Mouse (Mus musculus) embryonic fibroblast, embryonic 13.5 days (primary cell): Measurements from ENCODE around the gene 4930432K21Rik. TPM values are rescaled to one million over a fixed set of nuclear protein-coding genes. Genes with fewer than 3 reads are reported as not detected.

ENCODE experiments used
- H3K27ac ChIP-seq: 2 replicates; pipeline ENCODE4 v1.5.1; 2012; ENCODE audit warnings: low read length, control low read depth, inconsistent platforms; ENCODE audit not compliant: insufficient read depth
- H3K4me1 ChIP-seq: 2 replicates; pipeline ENCODE4 v1.6.1; 2011; ENCODE audit warnings: low read length; ENCODE audit not compliant: control insufficient read depth, insufficient read depth
- H3K4me3 ChIP-seq: 2 replicates; pipeline ENCODE4 v1.5.1; 2011; ENCODE audit warnings: mild to moderate bottlenecking, control low read depth, low read length; ENCODE audit not compliant: insufficient read depth
- CTCF ChIP-seq: IDR thresholded peaks from 2 replicates; pipeline ENCODE4 v1.5.1; 2011; ENCODE audit warnings: mild to moderate bottlenecking, control low read depth, low read length, moderate library complexity, borderline replicate concordance; ENCODE audit not compliant: insufficient read depth
- POLR2A ChIP-seq: IDR thresholded peaks from 2 replicates; pipeline ENCODE4 v1.6.1; 2011; ENCODE audit warnings: low read depth, mild to moderate bottlenecking, control low read depth, low read length, moderate library complexity
- polyA plus RNA-seq: library from polyadenylated mRNA; stranded (reverse); fragments of >200 nt; gene quantifications from 2 replicates; pipeline ENCODE4 v1.2.4, GENCODE M21; 2011; ENCODE audit warnings: low read depth; ENCODE audit not compliant: missing spikeins, insufficient read length

The 4930432K21Rik gene
- 0.48 and 0.95 TPM in 2 replicates for polyA plus RNA-seq

DNA sequence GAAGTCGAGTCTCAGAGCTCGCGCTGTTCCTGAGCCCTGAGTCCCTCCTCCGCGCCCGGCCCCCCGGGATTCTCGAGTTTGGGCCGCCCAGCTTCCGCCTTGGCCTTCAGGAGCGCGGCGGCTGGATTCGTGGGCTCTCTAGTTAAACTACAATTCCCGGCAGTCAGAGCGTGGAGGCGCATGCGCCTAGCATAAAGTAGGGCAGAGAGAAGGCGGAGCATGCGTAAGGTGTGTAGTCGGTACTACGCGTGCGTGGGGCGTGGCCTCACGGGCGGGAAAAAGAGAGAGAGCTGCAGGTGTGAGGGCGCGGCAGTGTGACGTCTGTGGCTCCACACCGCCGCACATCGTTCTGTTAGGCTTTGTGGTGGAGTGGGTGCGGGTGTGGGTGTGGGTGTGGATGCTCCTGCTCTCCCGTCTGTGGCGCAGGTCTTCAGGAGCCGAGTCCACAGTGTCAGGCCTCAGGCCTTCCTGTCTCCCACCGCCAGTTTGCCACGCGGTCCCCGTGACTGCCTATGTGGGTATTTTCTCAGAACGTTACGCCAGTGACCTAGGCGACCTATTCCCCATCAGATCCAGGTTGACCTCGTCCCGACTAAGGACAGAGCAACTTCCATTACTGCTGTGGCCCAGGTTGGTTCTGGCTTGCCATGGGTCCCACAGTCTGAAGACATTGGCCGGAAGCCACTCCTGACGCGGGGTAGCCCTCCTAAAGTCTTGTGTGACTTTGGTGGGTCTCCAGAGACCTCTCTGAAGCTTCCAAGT is at the start of gene 4930432K21Rik, which contains the start of gene Cc2d1a:
4930432K21Rik (plus strand) TSS at position 257 of the 762 bp plus-strand sequence.
Cc2d1a (minus strand) TSS at position 168 of the 762 bp plus-strand sequence.
- no peaks in the 10 kb centered on the region for H3K4me1 ChIP-seq
- no peak within 1 kb of the TSS for H3K27ac ChIP-seq
- TF ChIP-seq CTCF = no peak
- peak; percentile 64 for TF ChIP-seq POLR2A

DNA sequence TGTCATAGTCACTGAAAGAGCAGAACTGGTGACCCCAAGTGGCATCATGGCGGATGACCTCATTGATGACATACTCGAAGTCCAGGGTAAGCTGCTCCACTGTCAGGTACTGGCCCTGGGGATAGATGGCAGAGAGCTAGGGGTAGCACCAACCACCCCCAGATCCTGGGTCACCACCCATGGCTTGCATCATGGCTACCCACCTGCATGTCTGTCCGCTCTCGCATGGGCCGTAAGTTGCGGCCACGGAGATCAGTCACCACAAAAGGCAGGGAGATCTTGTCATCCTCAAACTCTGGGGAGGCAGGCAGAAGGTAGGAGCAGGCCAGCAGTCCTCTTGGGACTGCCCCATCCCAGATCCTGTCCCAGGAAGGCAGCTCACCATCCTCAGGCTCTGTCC is 49.4 kb upstream of the 4930432K21Rik start:
- Histone ChIP-seq H3K27ac (no peak overlapping the region), H3K4me3 (no peak overlapping the region), H3K4me1 (no peaks in the 10 kb centered on the region)
- TF ChIP-seq CTCF = no peak
- TF ChIP-seq POLR2A = no peak

More for the DNA sequence above, at the start of gene 4930432K21Rik, which contains the start of gene Cc2d1a:
- peak within 1 kb of the TSS; percentile 78 for H3K4me3 ChIP-seq

DNA sequence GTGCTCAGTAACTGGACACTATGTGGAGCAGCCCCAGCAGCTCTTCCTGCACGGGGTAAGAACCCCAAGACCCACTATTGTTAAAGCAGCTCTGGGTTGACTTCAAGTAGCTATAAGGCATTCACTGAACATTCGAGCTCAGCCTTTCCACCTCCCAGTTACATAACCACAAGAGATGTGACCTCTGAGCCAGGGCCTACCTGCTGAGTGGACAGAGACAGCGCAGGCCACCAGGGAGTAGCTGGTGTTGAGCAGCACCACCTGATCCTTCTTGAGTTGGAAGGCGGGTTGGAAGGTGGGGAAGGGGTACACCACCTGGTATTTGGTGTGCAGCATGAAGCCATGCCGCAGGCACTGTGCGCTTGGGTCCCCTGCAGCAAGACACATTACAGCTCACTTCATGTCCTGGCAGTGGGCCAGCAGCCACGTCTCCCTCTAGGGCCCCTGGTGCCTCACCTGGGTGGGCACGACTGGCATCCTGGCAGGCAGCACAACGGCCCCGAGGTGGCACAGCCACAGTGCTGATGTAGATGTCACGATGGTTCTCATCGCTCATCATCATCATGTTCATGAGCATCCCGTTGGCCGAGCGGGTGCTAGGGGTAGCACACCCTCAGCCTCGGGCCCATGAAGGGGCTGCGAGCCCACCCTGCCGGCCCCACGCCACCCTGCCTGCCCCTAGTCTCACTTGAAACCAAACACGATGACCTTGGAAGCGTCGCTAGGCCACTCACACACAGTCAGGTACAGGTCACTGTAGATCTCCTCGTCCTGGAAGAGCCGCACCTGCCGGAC is 46.2 kb upstream of the 4930432K21Rik start:
- TF ChIP-seq POLR2A (no peak), CTCF (no peak)
- Histone ChIP-seq H3K4me3 (no peak overlapping the region), H3K4me1 (peaks cover 3% of the 10 kb centered on the region; the same call in 1 of the 2 replicates), H3K27ac (no peak overlapping the region)

DNA sequence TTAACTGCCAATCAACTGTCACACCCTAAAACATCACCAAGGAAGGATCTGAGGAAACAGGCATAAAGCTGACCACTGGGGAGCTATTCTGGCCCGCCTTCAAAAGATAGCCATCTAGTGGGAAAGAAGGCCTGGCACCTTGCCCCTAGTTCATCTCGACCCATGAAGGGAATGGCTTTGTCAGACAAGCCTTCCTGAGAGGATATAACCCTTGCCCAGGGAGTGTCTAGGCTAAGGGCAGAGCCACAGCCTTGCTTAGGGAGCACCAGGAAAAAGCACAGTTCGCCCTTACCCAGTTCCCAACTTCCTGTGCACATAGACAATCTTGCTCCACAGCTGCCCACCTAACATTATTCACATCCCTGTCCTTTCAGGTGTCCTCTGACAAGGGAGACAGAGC is 44.2 kb upstream of the 4930432K21Rik start:
- TF ChIP-seq POLR2A (no peak), CTCF (no peak)
- peaks cover 3% of the 10 kb centered on the region; the same call in 1 of the 2 replicates for H3K4me1 ChIP-seq
- no peak overlapping the region for H3K27ac ChIP-seq
- peak overlapping the region; percentile 79 for H3K4me3 ChIP-seq

DNA sequence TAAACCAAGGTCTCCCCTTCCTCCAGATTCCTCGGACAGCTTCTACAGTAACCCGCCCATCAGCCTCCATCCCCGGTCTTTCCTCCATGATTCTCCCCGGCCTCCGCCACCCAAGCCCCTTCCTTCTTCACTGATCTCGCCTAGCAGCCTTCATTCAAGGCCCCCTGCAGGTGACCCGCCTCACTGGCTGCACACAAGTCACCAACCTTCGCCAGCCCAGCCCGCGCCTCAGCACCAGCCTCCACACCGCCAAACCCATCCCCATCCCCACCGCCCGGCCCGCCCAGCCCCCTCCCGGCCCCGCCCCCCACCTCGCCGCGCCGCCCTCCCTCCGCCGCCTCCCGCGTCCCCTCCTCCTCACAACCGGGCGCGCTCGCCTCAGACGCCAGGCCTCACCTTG is 43.6 kb upstream of the 4930432K21Rik start:
- Histone ChIP-seq H3K4me1 (peaks cover 3% of the 10 kb centered on the region; the same call in 1 of the 2 replicates), H3K4me3 (peak overlapping the region; percentile 79), H3K27ac (no peak overlapping the region)
- 0 out of 2 replicates have a peak, but pooled peaks have one; percentile 5 for TF ChIP-seq CTCF
- peak; percentile 60 for TF ChIP-seq POLR2A

GRCm38 (mm10) chr8:84104697-84105609 is 42.9 kb upstream of the 4930432K21Rik start, which contains the start of gene Dcaf15:
Gene Dcaf15 (minus strand): TSS chr8:84104768.
- Histone ChIP-seq H3K4me3 (peak within 1 kb of the TSS; percentile 79), H3K4me1 (peaks cover 3% of the 10 kb centered on the region; the same call in 1 of the 2 replicates), H3K27ac (no peak within 1 kb of the TSS)
- peak; percentile 91 for TF ChIP-seq POLR2A
- TF ChIP-seq CTCF = no peak

- Histone ChIP-seq H3K27ac (no peak overlapping the region), H3K4me1 (peaks cover 3% of the 10 kb centered on the region; the same call in 1 of the 2 replicates), H3K4me3 (no peak overlapping the region)
- TF ChIP-seq POLR2A (no peak), CTCF (no peak)
Observed at GRCm38 (mm10) chr8:84105676-84106075, 42.1 kb upstream of the 4930432K21Rik start.

GRCm38 (mm10) chr8:84106216-84107040 is 41.4 kb upstream of the 4930432K21Rik start:
- TF ChIP-seq CTCF (no peak), POLR2A (no peak)
- H3K4me3 ChIP-seq = no peak overlapping the region
- peaks cover 3% of the 10 kb centered on the region; the same call in 1 of the 2 replicates for H3K4me1 ChIP-seq
- H3K27ac ChIP-seq = no peak overlapping the region

- Histone ChIP-seq H3K27ac (no peak overlapping the region), H3K4me3 (no peak overlapping the region), H3K4me1 (no peaks in the 10 kb centered on the region)
- TF ChIP-seq CTCF (no peak), POLR2A (no peak)
Observed at GRCm38 (mm10) chr8:84115646-84116045, 32.2 kb upstream of the 4930432K21Rik start.
